Mouse (Mus musculus) adrenal gland, postnatal 14 days (tissue): ENCODE results near the gene Krt9. TPM values are rescaled to one million over a fixed set of nuclear protein-coding genes. Genes with fewer than 3 reads are reported as not detected.
A peak's percentile ranks its signal among the peaks of the same experiment; 100 is the strongest.

Experiments used
- DNase-seq: peaks from one replicate; pipeline ENCODE4 v3.0.0; 2021; ENCODE audit warnings: mixed read lengths
- total RNA-seq: library from RNA; stranded (reverse); gene quantifications from 2 replicates; pipeline ENCODE4 v1.2.3, GENCODE M21; 2021

Gene Krt9
- total RNA-seq, 1 experiment from 2014 or later, result not detected

DNA sequence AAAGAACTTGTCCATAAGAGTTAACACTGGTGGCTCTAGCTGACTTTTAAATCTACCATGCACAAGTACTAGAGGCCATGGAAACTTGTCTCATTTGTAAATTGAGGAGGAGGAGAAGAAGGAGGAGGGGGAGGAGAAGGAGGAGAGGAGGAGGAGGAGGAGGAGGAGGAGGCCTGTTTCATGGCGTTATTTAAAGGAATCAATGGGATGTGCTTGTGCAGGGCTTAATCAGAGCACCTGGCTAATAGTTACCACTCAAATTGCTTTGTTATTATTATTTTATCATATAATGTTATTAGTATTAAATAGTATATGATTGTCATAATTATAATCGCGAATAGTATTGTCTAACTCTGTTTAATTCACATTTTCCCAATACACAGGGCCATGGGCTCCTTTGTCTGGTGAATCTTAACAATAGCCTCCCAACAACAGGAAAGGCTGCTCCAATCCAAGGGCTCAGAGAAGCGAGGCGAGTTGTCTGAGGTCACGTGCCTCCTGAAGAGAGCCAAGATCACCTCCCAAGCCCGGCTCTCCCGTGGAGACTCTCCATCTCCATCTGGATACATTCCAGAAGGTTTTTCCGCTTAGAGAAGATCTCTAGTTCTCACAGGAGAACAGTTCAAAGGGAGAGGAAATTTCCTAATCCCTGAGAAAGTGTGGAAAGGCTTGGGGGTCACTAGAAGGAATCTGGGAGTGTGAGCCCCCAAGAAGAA is 44.3 kb downstream of the Krt9 start, which contains the start of gene Krt19:
Gene Krt19, minus strand, starts transcription at position 51 of the 716 bp plus-strand sequence.
- DNase-seq, result no peak

DNA sequence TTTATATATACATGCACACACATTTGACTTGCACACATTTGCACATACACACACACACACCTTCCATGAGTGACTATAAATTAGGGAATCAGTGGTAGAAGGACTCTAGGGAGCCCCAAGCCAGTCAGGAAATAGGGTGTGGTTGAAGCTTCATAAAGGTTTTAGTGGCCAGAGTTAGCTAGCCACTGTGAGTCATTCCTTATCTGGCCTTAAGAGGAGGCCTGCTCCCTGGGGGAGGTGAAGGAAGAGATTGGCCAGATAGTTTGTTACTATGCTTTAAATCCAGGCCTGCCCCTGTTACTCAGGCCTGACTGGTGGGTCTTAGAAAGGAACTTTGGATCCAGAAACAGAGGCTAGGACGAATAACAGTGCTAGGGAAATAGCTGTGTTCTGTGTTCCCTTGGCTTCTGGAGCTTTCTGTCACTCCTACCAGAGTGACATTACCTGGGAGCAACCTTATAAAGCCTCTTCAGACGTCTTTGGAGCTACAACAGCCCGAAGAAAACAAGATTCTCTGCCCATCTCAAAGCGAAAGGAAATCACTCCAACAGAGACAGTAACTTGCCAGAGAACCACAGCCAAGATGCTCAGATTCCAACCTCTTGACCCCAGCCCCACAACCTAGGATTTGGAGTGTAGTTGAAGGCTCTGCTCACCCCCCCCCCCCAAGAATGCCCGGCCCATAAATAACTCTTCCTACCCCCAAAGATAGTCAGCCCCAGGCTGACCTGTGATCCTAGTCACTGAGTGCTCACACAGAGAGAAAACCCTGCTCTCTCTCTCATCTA is 45.3 kb downstream of the Krt9 start:
- DNase-seq, result no peak

DNA sequence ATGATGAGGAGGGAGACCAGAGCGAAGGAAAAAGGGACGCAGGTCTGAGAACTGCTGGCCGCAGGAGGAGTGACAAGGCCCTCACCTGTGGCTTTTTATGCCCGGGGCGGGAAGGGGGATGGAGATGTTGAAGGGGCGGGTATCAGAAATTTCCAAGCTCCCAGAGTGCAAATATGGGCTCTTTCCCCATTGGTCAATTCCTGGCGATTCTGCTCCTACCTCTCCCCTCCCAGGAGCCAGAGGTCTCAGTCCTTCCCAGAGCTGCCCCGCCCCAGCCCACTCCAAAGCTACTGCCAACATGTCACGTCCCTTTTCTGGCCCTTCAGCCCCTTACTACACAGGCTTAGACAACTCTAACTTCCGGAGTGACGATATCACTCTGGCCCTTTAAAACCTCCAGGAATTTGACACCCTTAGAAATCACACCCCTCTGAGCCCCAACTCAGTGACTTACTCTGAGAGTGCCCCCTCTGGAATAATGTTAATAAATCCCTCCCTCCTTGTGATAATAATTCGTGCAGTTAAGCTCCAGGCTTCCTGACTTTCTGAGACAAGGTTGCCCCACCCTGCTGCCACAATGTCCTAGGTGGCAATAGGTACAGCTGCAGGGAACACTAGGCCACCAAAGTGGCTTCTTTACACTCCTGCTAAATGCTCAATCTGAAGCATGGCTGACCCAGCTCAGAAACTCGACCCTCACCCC is 47.0 kb downstream of the Krt9 start:
- DNase-seq, result no peak

GRCm38 (mm10) chr11:100145104-100145503 is 47.9 kb downstream of the Krt9 start:
- DNase-seq, result no peak

- peak; percentile 14 for DNase-seq
Measured at GRCm38 (mm10) chr11:100140966-100141365, 52.1 kb downstream of the Krt9 start.

DNA sequence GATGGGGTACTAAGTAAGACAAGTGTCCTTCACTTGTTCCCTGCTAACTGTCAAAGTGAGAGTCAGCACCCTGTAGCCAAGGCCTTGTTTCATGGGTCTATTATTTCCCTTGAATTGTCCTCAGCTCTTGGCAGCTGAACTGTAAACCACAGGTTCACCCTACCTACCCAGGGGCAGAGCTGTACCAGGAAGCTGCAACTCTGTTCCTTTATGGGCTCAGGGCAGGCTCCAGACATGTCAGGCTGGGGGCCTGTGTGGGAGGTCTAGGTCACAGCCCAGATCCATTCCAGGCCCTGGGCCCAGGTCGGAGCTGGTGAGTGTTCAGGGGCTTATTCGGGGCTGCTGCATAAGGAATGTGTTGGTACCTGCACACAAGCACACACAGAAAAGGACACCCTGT is 53.7 kb downstream of the Krt9 start:
- DNase-seq, result no peak

GRCm38 (mm10) chr11:100138809-100139208 is 54.2 kb downstream of the Krt9 start:
- DNase-seq, result no peak

- no peak for DNase-seq
Measured at GRCm38 (mm10) chr11:100137693-100138092, 55.4 kb downstream of the Krt9 start.

Other genes starting within 250 kb of the Krt9 start
- not detected in 2 replicates for gene Krtap9-5, start 244.8 kb downstream of the Krt9 start, total RNA-seq
- gene Krtap29-1, start 214.2 kb downstream of the Krt9 start, total RNA-seq, result not detected in 2 replicates
- gene Krtap16-1, start 206.6 kb downstream of the Krt9 start, total RNA-seq, result not detected in 2 replicates
- not detected in 2 replicates for gene Krtap17-1, start 199.3 kb downstream of the Krt9 start, total RNA-seq
- gene Krt33a, start 177.0 kb downstream of the Krt9 start, total RNA-seq, result not detected in 2 replicates
- gene Krt33b, start 163.4 kb downstream of the Krt9 start, total RNA-seq, result not detected in 2 replicates
- not detected in 2 replicates for gene Krt34, start 151.7 kb downstream of the Krt9 start, total RNA-seq
- gene Krt31, start 142.7 kb downstream of the Krt9 start, total RNA-seq, result not detected in 2 replicates
- gene Krt32, start 105.0 kb downstream of the Krt9 start, total RNA-seq, result not detected in 2 replicates
- not detected in 2 replicates for gene Krt35, start 97.0 kb downstream of the Krt9 start, total RNA-seq
- gene Krt36, start 87.6 kb downstream of the Krt9 start, total RNA-seq, result 0.19 TPM in 1 of 2 replicates, not detected in the other
- gene Krt13, start 71.7 kb downstream of the Krt9 start, total RNA-seq, result not detected in 2 replicates
- not detected in 2 replicates for gene Krt15, start 57.3 kb downstream of the Krt9 start, total RNA-seq
- gene Krt19, start 44.6 kb downstream of the Krt9 start, total RNA-seq, result 6.4 and 6.6 TPM in 2 replicates
- 0.38 and 0.41 TPM in 2 replicates for gene Krt14, start 14.3 kb upstream of the Krt9 start, total RNA-seq
- gene Krt16, start 55.7 kb upstream of the Krt9 start, total RNA-seq, result not detected in 2 replicates
- not detected in 2 replicates for gene Krt17, start 67.8 kb upstream of the Krt9 start, total RNA-seq
- not detected in 2 replicates for gene Krt42, start 76.6 kb upstream of the Krt9 start, total RNA-seq
- gene Eif1, start 126.6 kb upstream of the Krt9 start, total RNA-seq, result 987 and 1,021 TPM in 2 replicates
- gene Gast, start 141.2 kb upstream of the Krt9 start, total RNA-seq, result not detected in 2 replicates
- gene Hap1, start 162.9 kb upstream of the Krt9 start, total RNA-seq, result 50.1 and 54.0 TPM in 2 replicates
- 101 and 102 TPM in 2 replicates for gene Jup, start 204.5 kb upstream of the Krt9 start, total RNA-seq
- gene P3h4, start 221.6 kb upstream of the Krt9 start, total RNA-seq, result 25.8 and 26.7 TPM in 2 replicates
- gene Fkbp10, start 222.5 kb upstream of the Krt9 start, total RNA-seq, result 33.8 and 38.9 TPM in 2 replicates
- 51.5 and 57.5 TPM in 2 replicates for gene Nt5c3b, start 248.6 kb upstream of the Krt9 start, total RNA-seq
- gene Klhl10, start 248.7 kb upstream of the Krt9 start, total RNA-seq, result 0.94 and 1.5 TPM in 2 replicates